Mouse (Mus musculus) myocyte (in vitro differentiated cells): ENCODE data around the gene Glis1.

Experiments used
- MAX ChIP-seq: IDR thresholded peaks from one replicate; pipeline ENCODE4 v1.6.1; 2011; ENCODE audit warnings: low read depth, mild to moderate bottlenecking, control low read depth
- POLR2A ChIP-seq: IDR thresholded peaks from one replicate; pipeline ENCODE4 v1.6.1; 2011; ENCODE audit warnings: low read depth, mild to moderate bottlenecking, control low read depth, moderate library complexity; ENCODE audit not compliant: insufficient read length
- REST ChIP-seq: IDR thresholded peaks from one replicate; pipeline ENCODE4 v1.6.1; 2011; ENCODE audit warnings: mild to moderate bottlenecking, control low read depth, moderate library complexity; ENCODE audit not compliant: insufficient read depth, insufficient read length

DNA sequence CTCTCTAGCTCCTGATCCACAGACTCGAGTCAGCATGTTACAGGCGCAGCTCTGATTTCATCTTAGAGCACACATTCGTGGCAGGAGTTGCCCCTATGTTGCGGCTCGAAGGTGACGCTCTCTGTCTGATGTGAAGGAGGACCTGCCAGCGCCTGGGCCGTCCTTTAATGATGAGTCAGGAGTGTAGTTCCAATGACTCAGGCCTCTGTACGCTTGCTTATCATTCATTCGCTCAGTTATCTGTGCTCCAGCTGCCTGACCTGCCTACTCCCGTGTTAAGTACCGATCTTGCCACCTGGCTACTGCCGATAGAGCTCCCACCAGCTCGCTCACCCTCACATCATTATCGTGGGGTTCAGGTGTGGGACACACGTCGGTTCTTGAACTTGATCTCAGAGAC lies 24.5 kb downstream of the Glis1 start:
- TF ChIP-seq POLR2A (no peak), MAX (no peak), REST (no peak)
